Mouse (Mus musculus) kidney, adult 2 months (tissue): ENCODE measurements around the gene Acbd6. TPM values are rescaled to one million over a fixed set of nuclear protein-coding genes. Genes with fewer than 3 reads are reported as not detected.

Source experiments
- DNase-seq: peaks from one replicate; pipeline ENCODE4 v3.0.0; 2021
- H3K27ac ChIP-seq: fragments of 200-500 bp; 2 replicates; pipeline ENCODE4 v1.5.1; 2012; ENCODE audit warnings: low read depth, low read length, control low read depth, inconsistent platforms; ENCODE audit not compliant: insufficient read depth
- H3K27me3 ChIP-seq: fragments of 200-500 bp; replicated peaks from 2 replicates; pipeline ENCODE4 v1.6.1; 2012; ENCODE audit warnings: mild to moderate bottlenecking, moderate library complexity, low read length, inconsistent platforms; ENCODE audit not compliant: control insufficient read depth, insufficient read depth
- H3K36me3 ChIP-seq: fragments of 200-500 bp; 2 replicates; pipeline ENCODE4 v1.6.1; 2012; ENCODE audit warnings: mild to moderate bottlenecking, moderate library complexity, low read length, inconsistent platforms; ENCODE audit not compliant: control insufficient read depth, insufficient read depth
- H3K4me1 ChIP-seq: fragments of 200-500 bp; 2 replicates; pipeline ENCODE4 v1.6.1; 2011; ENCODE audit warnings: low read length; ENCODE audit not compliant: control insufficient read depth, insufficient read depth
- H3K4me3 ChIP-seq: fragments of 200-500 bp; 2 replicates; pipeline ENCODE4 v1.5.1; 2011; ENCODE audit warnings: mild to moderate bottlenecking, low read depth, low read length, control low read depth; ENCODE audit not compliant: insufficient read depth
- CTCF ChIP-seq: fragments of 200-500 bp; conservative IDR thresholded peaks from 2 replicates; pipeline ENCODE4 v1.5.1; 2011; ENCODE audit warnings: low read depth, mild to moderate bottlenecking, control low read depth, low read length, moderate library complexity, mixed read lengths; ENCODE audit not compliant: insufficient read depth, insufficient read length
- POLR2A ChIP-seq: fragments of 200-500 bp; IDR thresholded peaks from one replicate; pipeline ENCODE4 v1.6.1; 2011; ENCODE audit warnings: low read depth, low read length, control low read depth
- WGBS: fragments of 180-500 bp; shearing (Covaris S2); methylation state at CpG from one replicate; pipeline ENCODE4 v1.1.7; 2018; 5-methylcytosine and 5-hydroxymethylcytosine counted together
- polyA plus RNA-seq: library from polyadenylated mRNA; depleted of rRNA; stranded (reverse); fragments of >200 nt; gene quantifications from 2 replicates; pipeline ENCODE4 v1.2.3, GENCODE M21; 2012

Gene Acbd6
- polyA plus RNA-seq, 1 experiment: 75.4 TPM

DNA sequence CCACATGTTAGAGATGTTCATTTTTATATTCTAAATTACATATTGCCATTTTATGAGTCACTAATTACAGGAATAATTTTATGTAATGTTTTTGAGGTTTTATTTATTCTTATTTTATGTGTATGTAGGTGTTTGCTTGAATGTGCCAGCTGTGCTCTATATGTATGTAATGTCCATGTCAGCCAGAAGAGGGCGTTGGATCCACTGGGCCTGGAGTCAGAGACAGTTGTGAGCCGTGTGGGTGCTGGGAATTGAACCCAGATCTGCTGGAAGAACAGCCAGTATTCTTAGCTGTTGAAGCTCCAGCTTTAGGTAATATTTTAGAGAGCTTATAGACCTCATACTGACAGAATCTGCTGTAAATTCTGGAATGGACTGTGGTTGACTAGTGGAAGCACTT is 56.5 kb downstream of the Acbd6 start:
- WGBS: 56% methylated on average over 2 of the region's 2 CpGs
- H3K27ac ChIP-seq: no peak overlapping the region
- no peaks in the 10 kb centered on the region for H3K36me3 ChIP-seq
- no peak for TF ChIP-seq CTCF
- no peak for TF ChIP-seq POLR2A
- no peaks in the 10 kb centered on the region for H3K27me3 ChIP-seq
- no peaks in the 10 kb centered on the region for H3K4me1 ChIP-seq
- no peak overlapping the region for H3K4me3 ChIP-seq
- DNase-seq: no peak

DNA sequence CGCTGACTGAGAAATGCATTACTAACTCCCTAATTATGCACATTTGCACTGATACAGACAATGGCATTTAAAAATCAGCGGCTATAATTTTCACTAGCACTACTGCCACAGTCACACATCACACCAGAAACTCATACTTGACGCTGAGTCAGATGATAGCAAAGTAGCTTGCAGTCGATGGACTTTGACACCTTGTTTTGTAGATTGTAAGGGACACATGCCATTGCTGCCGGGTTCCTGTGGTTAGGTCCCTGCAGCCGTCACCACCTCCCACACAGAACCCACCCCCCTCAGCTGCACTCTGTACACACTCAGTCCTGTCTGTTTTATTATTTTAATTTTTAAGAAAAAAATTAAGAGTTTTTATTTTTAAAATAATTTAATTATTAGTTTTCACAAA is 63.2 kb downstream of the Acbd6 start:
- Histone ChIP-seq H3K4me3 (no peak overlapping the region), H3K36me3 (no peaks in the 10 kb centered on the region; the same call in 1 of the 2 replicates), H3K27me3 (no peaks in the 10 kb centered on the region), H3K27ac (no peak overlapping the region), H3K4me1 (peaks cover 3% of the 10 kb centered on the region; the same call in 1 of the 2 replicates)
- WGBS: 62% methylated on average over 6 of the region's 6 CpGs
- TF ChIP-seq POLR2A: no peak
- no peak for TF ChIP-seq CTCF
- peak; percentile 40 for DNase-seq

DNA sequence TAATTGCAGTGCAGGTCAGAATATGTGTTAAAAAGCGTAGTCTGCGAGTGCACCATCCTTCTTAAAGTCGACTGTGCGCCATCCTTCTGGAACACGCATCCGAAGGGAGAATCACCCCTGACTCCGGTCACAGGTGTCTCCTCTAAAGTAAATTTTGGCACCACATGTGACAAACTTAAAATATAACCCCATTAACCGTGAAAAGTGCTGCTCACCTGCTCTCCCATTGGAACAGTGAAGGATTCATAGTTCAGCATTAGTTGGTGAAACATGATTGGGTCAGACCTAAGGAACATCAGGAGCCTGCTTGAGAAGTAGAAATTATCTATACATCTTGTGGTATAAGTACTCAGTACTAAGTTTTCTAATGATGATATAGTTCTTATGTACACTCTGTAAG is 65.3 kb downstream of the Acbd6 start:
- Histone ChIP-seq H3K4me3 (no peak overlapping the region), H3K36me3 (no peaks in the 10 kb centered on the region; the same call in 1 of the 2 replicates), H3K4me1 (peaks cover 3% of the 10 kb centered on the region; the same call in 1 of the 2 replicates), H3K27me3 (no peaks in the 10 kb centered on the region), H3K27ac (no peak overlapping the region)
- DNase-seq: peak; percentile 59
- TF ChIP-seq CTCF: no peak
- TF ChIP-seq POLR2A: no peak
- WGBS: 54% methylated on average over 8 of the region's 8 CpGs

DNA sequence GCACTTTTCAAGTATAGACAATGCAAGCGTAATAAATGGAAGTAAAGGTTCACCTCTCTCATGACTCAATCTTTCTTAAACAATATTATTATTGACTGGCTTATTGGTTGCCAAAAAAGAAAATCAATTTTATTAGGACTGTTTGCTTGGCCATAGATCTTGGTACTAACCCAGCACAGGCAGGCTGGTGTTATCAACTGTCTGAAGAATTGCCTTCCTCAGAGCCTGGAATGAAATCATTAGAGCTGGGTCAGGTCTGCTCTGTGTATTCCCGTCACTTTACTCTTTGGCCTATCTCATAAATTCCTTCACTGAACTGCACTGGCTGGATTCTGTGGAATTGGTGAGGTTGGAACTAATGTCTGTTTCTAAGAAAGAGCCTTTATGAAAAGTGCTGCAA is 69.8 kb downstream of the Acbd6 start:
- peaks cover under 1% of the 10 kb centered on the region; the same call in 1 of the 2 replicates for H3K4me1 ChIP-seq
- TF ChIP-seq CTCF (no peak), POLR2A (no peak)
- H3K4me3 ChIP-seq: no peak overlapping the region
- H3K27ac ChIP-seq: no peak overlapping the region
- no peaks in the 10 kb centered on the region; the same call in none of the 2 replicates for H3K36me3 ChIP-seq
- no peaks in the 10 kb centered on the region for H3K27me3 ChIP-seq
- WGBS: 83% methylated on average over 2 of the region's 2 CpGs
- DNase-seq: no peak

DNA sequence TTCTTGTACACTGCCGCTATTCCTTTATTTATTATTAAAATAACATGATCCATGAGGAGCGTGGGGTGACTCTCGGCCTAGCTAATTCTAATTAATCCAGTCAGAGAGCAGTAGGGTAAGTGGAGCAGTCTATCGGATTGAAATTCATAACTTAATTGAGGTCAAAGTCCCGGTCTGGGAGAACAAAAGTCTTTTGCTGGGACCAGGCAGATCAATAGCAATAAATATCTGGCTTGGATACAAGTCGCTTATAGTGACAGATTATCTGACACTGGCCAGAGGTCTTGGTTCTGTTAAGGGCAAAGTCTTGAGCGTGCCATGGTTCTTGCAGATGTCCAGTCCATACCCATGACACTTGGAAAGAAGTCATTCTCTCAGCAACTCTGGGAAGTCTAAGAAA is 78.7 kb downstream of the Acbd6 start:
- Histone ChIP-seq H3K27ac (no peak overlapping the region), H3K27me3 (no peaks in the 10 kb centered on the region), H3K4me1 (no peaks in the 10 kb centered on the region), H3K36me3 (no peaks in the 10 kb centered on the region), H3K4me3 (no peak overlapping the region)
- TF ChIP-seq POLR2A (no peak), CTCF (no peak)
- DNase-seq: no peak
- 91% methylated on average over 7 of the region's 7 CpGs for WGBS

DNA sequence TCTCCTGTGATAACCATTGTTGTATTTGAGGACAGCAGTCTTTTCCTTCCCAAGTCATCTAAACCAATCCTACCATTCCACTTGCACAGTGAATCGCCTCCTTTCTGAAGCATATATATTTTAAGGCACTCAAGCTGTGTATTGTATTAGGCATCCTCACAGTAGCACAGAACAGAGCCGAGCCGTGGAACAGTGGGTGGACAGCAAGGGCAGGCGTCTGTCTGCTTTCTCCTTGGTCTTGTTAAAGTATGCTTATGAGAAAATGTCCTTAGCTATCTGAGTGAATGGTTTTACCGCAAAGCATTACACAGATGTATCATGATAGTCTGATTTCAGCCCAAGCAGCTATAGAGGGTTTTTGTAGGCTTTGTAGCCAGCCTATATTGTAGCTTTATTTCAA is 87.9 kb downstream of the Acbd6 start:
- no peak overlapping the region for H3K4me3 ChIP-seq
- no peaks in the 10 kb centered on the region for H3K27me3 ChIP-seq
- DNase-seq: no peak
- no peak overlapping the region for H3K27ac ChIP-seq
- WGBS: 92% methylated on average over 5 of the region's 5 CpGs
- TF ChIP-seq POLR2A (no peak), CTCF (no peak)
- no peaks in the 10 kb centered on the region for H3K4me1 ChIP-seq
- no peaks in the 10 kb centered on the region for H3K36me3 ChIP-seq

DNA sequence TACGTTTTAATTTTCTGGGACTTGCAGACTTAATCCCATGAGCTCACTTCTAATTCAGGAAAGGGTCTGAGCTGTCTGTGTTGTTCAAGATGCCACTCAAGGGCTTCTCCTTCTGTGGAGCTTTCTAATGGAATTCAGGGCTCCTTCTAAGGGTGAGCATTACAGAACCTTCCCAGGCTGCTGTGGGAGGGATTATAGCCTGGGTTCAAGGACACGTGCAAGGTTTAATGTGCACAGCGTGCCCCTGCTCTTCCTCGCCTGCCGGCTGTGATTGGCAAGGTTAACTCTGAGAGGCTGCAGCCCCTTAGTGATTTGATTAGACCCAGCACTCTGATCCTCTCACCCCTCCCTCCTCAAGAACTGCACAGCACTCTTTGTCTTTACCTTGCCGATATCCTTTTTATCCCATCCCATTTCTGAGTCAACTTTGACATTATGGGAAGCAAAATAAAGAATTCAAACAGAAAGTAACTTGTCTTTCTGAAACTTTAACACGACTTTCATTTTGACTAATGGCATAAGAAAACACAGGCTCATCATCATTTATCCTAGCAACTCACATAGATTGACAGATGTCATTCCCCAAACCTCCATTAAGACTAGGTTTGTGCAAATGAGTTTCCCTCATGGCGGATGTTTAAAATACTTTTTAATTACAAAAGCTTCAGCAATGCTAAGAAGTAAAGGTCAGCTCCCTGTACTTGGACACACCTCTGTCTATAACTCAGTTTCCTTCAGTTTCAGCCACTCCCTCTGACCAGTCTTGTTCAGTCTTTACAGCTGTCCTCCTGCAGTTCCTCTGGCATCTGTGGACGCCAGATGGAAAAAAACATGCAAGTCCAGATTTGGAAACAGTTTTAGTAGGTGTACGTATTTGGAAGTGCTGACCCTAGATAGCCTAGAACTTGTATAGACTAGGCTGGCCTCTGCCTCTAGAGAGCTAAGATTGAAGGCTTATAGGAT is 88.7 kb downstream of the Acbd6 start:
- Histone ChIP-seq H3K4me1 (no peaks in the 10 kb centered on the region), H3K27me3 (no peaks in the 10 kb centered on the region), H3K36me3 (no peaks in the 10 kb centered on the region), H3K4me3 (no peak overlapping the region), H3K27ac (no peak overlapping the region)
- WGBS: 72% methylated on average over 10 of the region's 10 CpGs
- DNase-seq: no peak
- TF ChIP-seq CTCF (no peak), POLR2A (no peak)
